Mouse (Mus musculus) CD4-positive, CD25-positive, alpha-beta regulatory T cell, adult 2 months (primary cell): ENCODE results near the gene Agbl2.

Source experiments
- DNase-seq: peaks from one replicate; pipeline ENCODE4 v3.0.0-alpha.2; 2012; ENCODE audit warnings: low read depth, low spot score

Gene Agbl2

DNA sequence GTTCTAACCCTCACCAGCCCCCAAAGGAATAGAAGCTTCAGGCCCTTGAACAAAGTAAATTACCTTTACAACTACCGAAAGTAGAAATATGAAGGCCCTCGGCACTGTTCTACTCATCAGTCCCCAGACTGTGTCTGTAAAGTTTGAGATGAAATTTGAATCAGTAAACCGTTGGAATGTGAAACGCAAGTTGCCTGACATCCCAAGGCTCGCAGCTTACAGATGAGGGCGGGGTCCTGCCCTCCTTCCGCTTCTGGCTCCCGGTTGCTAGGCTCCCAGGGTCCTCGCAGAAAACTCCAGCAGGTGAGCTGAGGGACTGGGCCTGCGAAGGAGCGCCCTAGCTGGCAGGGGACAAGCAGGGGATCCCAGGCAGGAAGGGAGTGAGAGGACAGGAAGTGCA, at the start of gene Agbl2:
Gene Agbl2 (plus strand): TSS at position 270 of the 400 bp plus-strand sequence.
- DNase-seq, result peak; percentile 16

DNA sequence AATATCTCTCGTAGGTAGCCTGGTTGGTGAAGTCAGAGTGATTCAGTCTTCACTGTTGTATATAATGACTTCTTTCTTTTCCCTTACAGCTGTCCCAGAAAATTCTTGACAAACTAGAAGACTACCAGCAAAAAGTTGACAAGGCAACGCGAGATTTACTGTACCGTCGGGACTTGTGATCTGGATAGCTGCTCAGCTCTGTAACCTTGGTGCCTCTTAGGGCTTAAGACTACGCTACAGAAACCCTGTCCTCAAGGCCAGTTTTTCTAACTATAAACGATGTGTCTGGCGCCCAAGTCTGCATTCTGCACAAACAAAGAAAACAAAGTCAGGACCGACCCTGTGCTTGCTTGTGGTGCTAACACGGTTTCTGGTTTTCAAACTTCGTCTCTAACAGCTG, 47.2 kb upstream of the Agbl2 start:
- DNase-seq, result no peak

DNA sequence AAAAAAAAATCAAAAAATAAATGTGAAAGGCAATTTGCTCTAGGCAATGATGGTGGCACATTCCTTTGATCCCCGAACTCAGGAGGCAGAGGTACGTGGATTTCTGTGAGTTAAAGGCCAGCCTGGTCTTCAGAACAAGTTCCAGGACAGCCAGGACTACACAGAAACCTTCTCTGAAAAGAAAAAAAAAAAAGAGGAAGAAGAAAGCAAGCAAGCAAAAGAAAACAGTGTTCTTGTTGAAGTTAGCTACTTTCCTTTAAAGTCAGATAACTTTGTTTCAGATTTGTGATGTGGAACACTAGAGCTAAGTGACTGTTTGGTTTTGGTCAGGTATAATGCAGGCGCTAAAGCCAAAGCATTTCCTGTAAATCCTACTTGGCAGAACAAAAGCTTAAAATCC, 43.7 kb upstream of the Agbl2 start:
- no peak for DNase-seq

DNA sequence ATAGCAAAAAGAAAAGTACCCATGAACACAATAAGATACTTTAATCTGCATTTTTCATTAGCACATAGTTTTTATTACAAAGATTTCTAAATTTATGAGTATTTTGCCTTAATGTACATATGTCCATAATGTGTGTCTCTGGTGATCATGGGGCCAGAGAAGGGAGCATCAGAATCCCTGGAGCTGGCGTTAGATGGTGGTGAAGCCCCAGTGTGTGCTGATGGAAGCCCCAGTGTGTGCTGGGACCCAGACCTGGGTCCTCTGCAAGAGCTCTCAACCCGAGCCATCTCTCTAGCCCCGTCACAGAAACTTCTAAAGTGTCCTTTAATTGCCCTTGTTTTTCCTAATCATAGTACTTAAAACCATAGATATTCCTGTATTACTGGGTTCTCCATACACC, 43.2 kb upstream of the Agbl2 start:
- no peak for DNase-seq

GRCm38 (mm10) chr2:90739921-90740320, 42.6 kb upstream of the Agbl2 start:
- DNase-seq, result no peak

DNA sequence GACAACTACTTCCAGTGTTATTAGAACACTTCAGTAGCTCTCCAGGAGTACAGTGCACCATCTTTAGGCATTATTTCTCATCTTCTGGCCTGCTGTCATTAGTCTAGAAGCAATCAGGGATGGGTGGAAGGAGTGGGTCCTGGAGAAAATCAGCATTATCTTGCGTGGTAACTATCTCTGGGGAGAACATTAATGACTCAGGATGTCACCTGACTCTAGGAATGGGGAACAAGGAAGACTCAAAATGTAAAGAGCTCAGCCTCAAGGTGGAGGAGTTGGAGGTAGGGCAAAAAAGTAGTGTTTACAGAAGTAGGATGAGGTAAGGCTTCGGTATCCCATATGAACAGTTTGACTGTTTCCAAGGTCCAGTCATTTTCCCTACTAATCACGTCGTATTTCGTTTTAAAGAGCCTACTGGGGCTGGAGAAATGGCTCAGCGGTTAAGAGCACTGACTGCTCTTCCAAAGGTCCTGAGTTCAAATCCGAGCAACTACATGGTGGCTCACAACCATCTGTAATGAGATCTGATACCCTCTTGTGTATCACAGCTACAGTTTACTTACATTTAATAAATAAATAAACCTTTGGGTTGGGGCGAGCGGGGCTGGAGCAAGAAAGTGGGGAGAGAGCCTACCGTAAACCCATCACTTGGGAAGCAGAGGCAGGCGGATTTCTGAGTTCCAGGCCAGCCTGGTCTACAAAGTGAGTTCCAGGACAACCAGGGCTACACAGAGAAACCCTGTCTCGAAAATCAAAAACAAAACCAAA, 38.1 kb upstream of the Agbl2 start:
- DNase-seq, result peak; percentile 10

DNA sequence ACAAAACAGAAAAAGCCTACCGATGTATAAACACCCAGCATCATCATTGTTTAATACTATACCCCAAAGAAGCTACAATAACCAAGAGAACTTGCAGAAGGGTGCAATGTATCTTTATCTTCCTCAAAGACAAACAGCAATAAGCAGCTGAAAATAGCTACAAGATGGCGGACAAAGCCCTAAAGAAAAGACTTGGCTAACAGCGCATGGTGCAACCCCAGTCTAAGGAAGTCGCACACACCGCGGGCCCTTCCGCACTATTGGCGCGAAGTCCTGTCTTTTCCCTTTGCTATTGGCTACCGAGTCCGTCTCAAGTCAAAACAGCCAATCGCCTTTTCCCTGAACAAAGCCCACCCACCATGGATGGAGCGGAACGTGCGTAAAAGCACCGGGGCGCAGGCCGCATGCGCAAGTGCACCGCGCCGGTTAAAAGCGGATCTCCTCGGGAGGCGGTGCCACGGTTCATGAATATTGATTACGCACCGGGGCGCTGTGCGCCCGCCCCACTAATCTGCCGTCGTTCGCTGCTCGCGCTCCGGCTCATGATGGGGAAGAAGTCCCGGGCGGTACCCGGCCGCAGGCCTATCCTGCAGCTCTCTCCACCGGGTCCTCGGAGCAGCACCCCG, 37.4 kb upstream of the Agbl2 start, which contains the start of gene Fnbp4:
Gene Fnbp4 (plus strand): TSS at position 318 of the 626 bp plus-strand sequence.
- DNase-seq, result peak; percentile 99

- DNase-seq, result peak; percentile 66
Observed at GRCm38 (mm10) chr2:90745740-90746537, 36.6 kb upstream of the Agbl2 start.

DNA sequence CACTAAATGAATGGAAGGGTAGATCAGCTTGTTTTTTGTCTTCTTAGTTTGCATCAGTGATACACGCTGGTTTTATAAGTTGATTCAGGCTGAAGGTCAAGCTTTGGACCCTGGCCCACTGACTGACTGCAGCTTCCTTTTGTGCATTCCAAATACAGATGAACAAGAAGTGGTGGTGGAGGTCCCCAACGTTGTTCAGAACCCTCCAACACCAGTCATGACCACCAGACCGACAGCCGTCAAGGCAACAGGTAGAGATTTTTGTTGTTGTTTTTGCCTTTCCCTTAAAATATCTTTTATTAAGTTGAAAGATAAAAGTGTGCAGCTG, 36.0 kb upstream of the Agbl2 start:
- no peak for DNase-seq

DNA sequence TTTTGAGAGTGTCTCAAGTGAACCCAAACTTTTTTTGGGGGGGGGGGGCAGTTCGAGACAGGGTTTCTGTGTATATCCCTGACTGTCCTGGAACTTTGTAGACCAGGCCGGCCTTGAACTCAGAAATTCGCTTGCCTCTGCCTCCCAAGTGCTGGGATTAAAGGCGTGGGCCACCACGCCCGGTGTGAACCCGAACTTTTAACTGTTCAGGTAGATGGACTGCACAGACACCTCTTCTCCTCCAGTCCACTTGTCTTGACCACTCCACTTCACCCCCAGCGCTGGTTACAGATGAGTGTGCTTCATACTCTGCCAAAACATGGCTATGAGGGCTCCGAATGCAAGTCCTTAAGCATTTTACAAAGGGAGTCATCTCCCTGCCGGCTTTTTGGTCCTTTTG, 35.4 kb upstream of the Agbl2 start:
- DNase-seq, result no peak

- no peak for DNase-seq
Observed at GRCm38 (mm10) chr2:90749676-90750459, 32.7 kb upstream of the Agbl2 start.

- no peak for DNase-seq
Observed at GRCm38 (mm10) chr2:90753565-90753964, 29.0 kb upstream of the Agbl2 start.

DNA sequence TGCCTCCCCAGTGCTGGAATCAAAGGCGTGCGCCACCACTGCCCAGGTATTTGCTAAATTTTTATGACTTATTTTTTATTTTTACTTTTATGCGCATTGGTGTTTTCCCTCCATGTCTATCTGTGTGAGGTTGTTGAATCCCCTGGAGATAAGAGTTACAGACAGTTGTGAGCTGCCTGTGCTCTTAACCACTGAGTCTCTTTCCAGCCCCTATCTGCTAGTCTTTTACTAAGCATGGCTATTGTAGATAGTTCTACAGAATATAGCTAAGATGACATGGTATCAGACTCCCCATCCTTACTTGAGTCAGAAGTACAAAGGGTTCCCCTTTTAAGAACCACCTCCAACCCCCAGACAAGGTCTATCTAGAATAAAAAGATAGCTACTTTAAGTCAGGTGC, 28.3 kb upstream of the Agbl2 start:
- no peak for DNase-seq

DNA sequence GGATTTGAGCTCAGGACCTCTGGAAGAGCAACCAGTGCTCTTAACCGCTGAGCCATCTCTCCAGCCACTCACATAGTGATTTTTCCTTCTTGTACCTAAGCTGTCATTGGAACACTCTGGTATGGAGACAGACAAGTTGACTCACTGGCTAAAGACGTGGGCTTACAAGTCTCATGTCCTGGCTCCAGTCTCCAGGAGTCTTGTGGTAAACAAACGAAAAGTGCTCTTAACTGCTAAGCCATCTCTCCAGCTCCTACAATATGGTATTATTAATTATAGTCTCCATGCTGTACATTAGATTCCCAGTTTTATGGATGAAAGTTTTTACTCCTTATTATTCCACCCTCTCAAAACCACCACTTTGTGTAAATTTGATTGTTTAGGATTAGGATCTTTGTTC, 17.4 kb upstream of the Agbl2 start:
- no peak for DNase-seq

GRCm38 (mm10) chr2:90781323-90781722, 1.2 kb upstream of the Agbl2 start:
- DNase-seq, result no peak

- no peak for DNase-seq
Observed at GRCm38 (mm10) chr2:90781938-90782337, 589 bp upstream of the Agbl2 start.

DNA sequence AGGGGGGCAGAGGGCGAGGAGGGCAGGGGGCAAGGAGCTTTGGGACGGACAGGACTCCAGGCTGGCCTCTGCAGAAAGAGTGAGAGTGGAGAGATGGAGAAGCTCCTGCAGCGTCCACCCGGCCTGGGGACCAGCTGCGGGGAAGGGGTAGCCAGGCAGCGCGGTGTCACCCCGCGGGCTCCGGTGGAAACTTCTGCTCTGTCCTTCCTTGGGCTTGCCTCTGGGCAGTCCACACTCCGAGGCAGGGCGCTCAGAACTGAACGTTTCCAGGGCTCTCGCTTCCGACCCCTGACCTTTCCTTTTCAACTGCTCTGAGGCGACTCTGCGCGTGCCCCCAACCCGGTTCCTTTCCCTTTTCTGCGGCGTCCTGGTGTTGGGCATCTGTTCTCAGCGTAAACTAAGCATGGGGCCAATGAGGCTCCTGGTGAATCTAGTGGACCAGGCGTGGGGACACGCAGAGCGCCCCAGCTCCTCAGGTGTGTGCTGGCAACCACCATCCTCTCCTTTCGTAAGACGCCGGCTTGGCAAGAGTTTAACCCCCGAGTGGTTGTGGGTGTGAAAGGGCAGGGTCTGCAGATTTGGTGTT, 467 bp downstream of the Agbl2 start:
- DNase-seq, result no peak

DNA sequence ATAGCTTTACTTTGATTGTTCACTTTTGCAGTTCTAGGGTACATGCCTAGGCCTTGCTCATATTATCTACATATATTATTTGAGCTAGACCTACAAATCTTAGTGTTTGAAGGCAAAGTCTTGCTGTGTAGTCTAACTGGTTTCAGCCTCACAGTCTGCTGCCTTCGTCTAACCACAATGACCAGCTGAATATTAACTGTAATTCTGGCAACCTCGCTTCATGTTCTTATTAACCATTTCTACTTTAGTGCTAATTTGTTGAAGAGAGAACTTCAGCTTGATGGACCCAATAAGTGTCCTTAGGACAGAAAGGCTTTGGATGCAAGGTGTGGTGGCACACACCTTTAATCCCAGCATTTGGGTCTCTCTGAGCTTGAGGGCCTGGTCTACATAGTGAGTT, 5.6 kb downstream of the Agbl2 start:
- no peak for DNase-seq

GRCm38 (mm10) chr2:90808241-90809126, 26.0 kb downstream of the Agbl2 start:
- DNase-seq, result no peak

- DNase-seq, result no peak
Observed at GRCm38 (mm10) chr2:90810751-90811150, 28.2 kb downstream of the Agbl2 start.
